In the genomic region with DNA sequence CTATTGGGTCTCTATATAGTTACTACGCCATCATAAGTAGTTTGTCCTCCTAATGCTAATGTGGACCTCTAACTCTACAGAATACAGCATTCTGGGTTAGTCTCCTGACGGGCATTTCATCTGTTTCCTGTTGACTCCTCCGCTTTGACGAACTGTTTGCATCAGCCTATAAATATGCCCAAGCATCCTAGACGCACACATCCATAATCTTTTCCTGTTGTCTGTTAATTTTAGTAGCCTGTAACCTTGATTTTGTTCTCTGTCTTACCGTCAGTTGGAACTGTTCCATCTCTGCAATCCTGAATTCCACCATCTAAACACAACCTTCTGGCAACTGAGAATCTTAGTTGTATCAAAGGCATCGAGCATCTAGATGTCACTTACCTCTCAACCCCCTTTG, we compare ENCODE assay signal across 25 mouse cellular contexts.
"Had no signal": no experiment of that assay in that cellular context is flagged by ENCODE, and none has a peak within 500 bp of the region (broad histone marks: within the 10 kb centered on the region; RNA-seq: fewer than 3 reads in every experiment).

No protein-coding gene starts in this region.

- ATAC-seq: hindbrain, embryonic 16.5 days; inflammation-experienced regulatory T-cells, adult 6 months; intestine, embryonic 15.5 days; intestine, postnatal 0 days had no signal

- H3K9ac ChIP-seq: heart, embryonic 13.5 days; heart, embryonic 15.5 days; hindbrain, embryonic 12.5 days; hindbrain, embryonic 14.5 days; intestine, embryonic 15.5 days; kidney, embryonic 15.5 days; limb, embryonic 12.5 days; liver, embryonic 15.5 days had no signal

- H3K36me3 ChIP-seq: heart, embryonic 13.5 days; heart, embryonic 15.5 days; hindbrain, embryonic 10.5 days; hindbrain, embryonic 12.5 days; intestine, embryonic 15.5 days; kidney, embryonic 15.5 days; limb, embryonic 10.5 days; limb, embryonic 12.5 days; liver, embryonic 15.5 days had no signal

- H3K4me2 ChIP-seq: heart, embryonic 13.5 days; heart, embryonic 15.5 days; hindbrain, embryonic 12.5 days; hindbrain, embryonic 14.5 days; intestine, embryonic 15.5 days; kidney, embryonic 15.5 days; limb, embryonic 12.5 days had no signal

- DNase-seq: gastrocnemius, adult 2 months; gastrocnemius, postnatal 10 days; gastrocnemius, postnatal 25 days; heart, adult 18-20 months; heart, postnatal 10 days; kidney, adult 18-20 months; kidney, adult 9 months; kidney, postnatal 10 days; kidney, postnatal 25 days; kidney, postnatal 4 days had no signal

- H3K4me3 ChIP-seq: gastrocnemius, adult 2 months; heart, embryonic 13.5 days; heart, embryonic 15.5 days; hindbrain, embryonic 10.5 days; hindbrain, embryonic 12.5 days; intestine, embryonic 15.5 days; kidney, embryonic 15.5 days; layer of hippocampus, adult 2 months; left cerebral cortex, adult 2 months; limb, embryonic 10.5 days; limb, embryonic 12.5 days; liver, embryonic 15.5 days had no signal

- H3K27me3 ChIP-seq: heart, embryonic 13.5 days; heart, embryonic 15.5 days; hindbrain, embryonic 12.5 days; intestine, embryonic 15.5 days; kidney, embryonic 15.5 days; limb, embryonic 12.5 days; liver, embryonic 15.5 days had no signal

- H3K9me3 ChIP-seq: heart, embryonic 13.5 days; heart, embryonic 15.5 days; hindbrain, embryonic 10.5 days; hindbrain, embryonic 12.5 days; intestine, embryonic 15.5 days; kidney, embryonic 15.5 days; limb, embryonic 10.5 days; limb, embryonic 12.5 days; liver, embryonic 15.5 days had no signal

- H3K27ac ChIP-seq: heart, embryonic 13.5 days; heart, embryonic 15.5 days; hindbrain, embryonic 10.5 days; hindbrain, embryonic 12.5 days; hindbrain, embryonic 14.5 days; intestine, embryonic 15.5 days; kidney, embryonic 15.5 days; layer of hippocampus, adult 2 months; left cerebral cortex, adult 2 months; limb, embryonic 12.5 days had no signal

- H3K4me1 ChIP-seq: heart, embryonic 15.5 days; hindbrain, embryonic 10.5 days; hindbrain, embryonic 12.5 days; intestine, embryonic 15.5 days; limb, embryonic 12.5 days had no signal
